Mouse (Mus musculus): ENCODE measurements at regions not wholly inside any gene's neighbourhood (a gene's known extent, or its start where the extent isn't known, plus 50 kb on each side); places are given as distances from the start of the nearest gene placed in this dataset.

- no peak for DNase-seq (ENCODE audit: low spot score in 2 of 2)
Observed at GRCm38 (mm10) chrX:112984668-112985067, 200.6 kb downstream of the Chm start.

- no peak for DNase-seq (ENCODE audit: low spot score in 2 of 2)
Observed at GRCm38 (mm10) chrX:112984073-112984472, 201.2 kb downstream of the Chm start.

GRCm38 (mm10) chrX:112978583-112978982 lies 206.7 kb downstream of the Chm start:
- DNase-seq (ENCODE audit: low spot score in 2 of 2): peak in 1 of 2 experiments; percentile 23

- no peak for DNase-seq (ENCODE audit: low spot score in 2 of 2)
Observed at GRCm38 (mm10) chrX:112964093-112964492, 221.2 kb downstream of the Chm start.

- peak in 1 of 2 experiments; percentile 24 for DNase-seq (ENCODE audit: low spot score in 2 of 2)
Observed at GRCm38 (mm10) chrX:112949792-112950191, 235.5 kb downstream of the Chm start.

- no peak for DNase-seq (ENCODE audit: low spot score in 2 of 2)
Observed at GRCm38 (mm10) chrX:112947521-112947920, 237.8 kb downstream of the Chm start.

GRCm38 (mm10) chrX:112925542-112926182 lies 227.2 kb upstream of the Pof1b start:
- DNase-seq (ENCODE audit: low spot score in 2 of 2): no peak

GRCm38 (mm10) chrX:112903631-112904410 lies 205.4 kb upstream of the Pof1b start:
- peak in 1 of 2 experiments; percentile 1 for DNase-seq (ENCODE audit: low spot score in 2 of 2)

- no peak for DNase-seq (ENCODE audit: low spot score in 2 of 2)
Observed at GRCm38 (mm10) chrX:112886539-112886938, 188.1 kb upstream of the Pof1b start.

Data from layer of hippocampus, adult 18-20 months (tissue).